Mouse (Mus musculus) macrophage (primary cell): ENCODE measurements around the gene Rad23a. TPM values are rescaled to one million over a fixed set of nuclear protein-coding genes. Genes with fewer than 3 reads are reported as not detected.

Experiments
- H3K27ac ChIP-seq: fragments of 350-480 bp; formaldehyde crosslinking; 2 replicates; pipeline ENCODE4 v1.9.0; 2021
- H3K36me3 ChIP-seq: fragments of 350-480 bp; formaldehyde crosslinking; 2 replicates; pipeline ENCODE4 v1.9.0; 2021; ENCODE audit errors: inconsistent target
- H3K4me3 ChIP-seq: fragments of 350-480 bp; formaldehyde crosslinking; 2 replicates; pipeline ENCODE4 v1.9.0; 2021; ENCODE audit errors: inconsistent target
- H3K79me2 ChIP-seq: fragments of 350-480 bp; formaldehyde crosslinking; 2 replicates; pipeline ENCODE4 v1.9.0; 2021; ENCODE audit errors: inconsistent target
- WGBS: methylation state at CpG from one replicate; pipeline ENCODE4 v1.1.7; 2026; ENCODE audit warnings: inconsistent platforms; ENCODE audit not compliant: missing documents; 5-methylcytosine and 5-hydroxymethylcytosine counted together
- polyA plus RNA-seq: library from polyadenylated mRNA; stranded (reverse); fragments of 250-400 nt; gene quantifications from 3 replicates; pipeline ENCODE4 v1.2.4, GENCODE M21; 2018; ENCODE audit warnings: inconsistent platforms

Gene Rad23a
- polyA plus RNA-seq, 1 experiment from 2014 or later, result 87.2 TPM

- Histone ChIP-seq H3K27ac (no peak overlapping the region), H3K4me3 (no peak overlapping the region), H3K79me2 (no peaks in the 10 kb centered on the region), H3K36me3 (no peaks in the 10 kb centered on the region)
- WGBS, result 2% methylated on average over 5 of the region's 5 CpGs
Measured at GRCm38 (mm10) chr8:84813059-84813458, 27.4 kb downstream of the Rad23a start.

- no peak overlapping the region for H3K4me3 ChIP-seq
- no peak overlapping the region for H3K27ac ChIP-seq
- WGBS, result 44% methylated on average over 8 of the region's 10 CpGs
- no peaks in the 10 kb centered on the region for H3K79me2 ChIP-seq
- no peaks in the 10 kb centered on the region for H3K36me3 ChIP-seq
Measured at GRCm38 (mm10) chr8:84811303-84811702, 29.2 kb downstream of the Rad23a start.

GRCm38 (mm10) chr8:84810896-84811295 is 29.6 kb downstream of the Rad23a start:
- 1% methylated on average over 32 of the region's 32 CpGs for WGBS
- Histone ChIP-seq H3K36me3 (no peaks in the 10 kb centered on the region), H3K79me2 (no peaks in the 10 kb centered on the region), H3K27ac (no peak overlapping the region), H3K4me3 (no peak overlapping the region)

- H3K27ac ChIP-seq, result no peak overlapping the region
- H3K36me3 ChIP-seq, result no peaks in the 10 kb centered on the region
- 85% methylated on average over 5 of the region's 5 CpGs for WGBS
- no peaks in the 10 kb centered on the region for H3K79me2 ChIP-seq
- H3K4me3 ChIP-seq, result no peak overlapping the region
Measured at GRCm38 (mm10) chr8:84809941-84810280, 30.6 kb downstream of the Rad23a start.

GRCm38 (mm10) chr8:84809109-84809940 is 31.1 kb downstream of the Rad23a start:
- no peaks in the 10 kb centered on the region for H3K36me3 ChIP-seq
- H3K27ac ChIP-seq, result no peak overlapping the region
- 92% methylated on average over 12 of the region's 12 CpGs for whole genome bisulfite sequencing
- H3K79me2 ChIP-seq, result no peaks in the 10 kb centered on the region
- H3K4me3 ChIP-seq, result no peak overlapping the region

- WGBS, result 94% methylated on average over 5 of the region's 5 CpGs
- Histone ChIP-seq H3K27ac (no peak overlapping the region), H3K4me3 (no peak overlapping the region), H3K79me2 (no peaks in the 10 kb centered on the region), H3K36me3 (no peaks in the 10 kb centered on the region)
Measured at GRCm38 (mm10) chr8:84806031-84806430, 34.4 kb downstream of the Rad23a start.

GRCm38 (mm10) chr8:84799999-84800831 is 40.2 kb downstream of the Rad23a start, which contains the start of gene Nfix:
Gene Nfix, minus strand, starts transcription at chr8:84800344.
- Histone ChIP-seq H3K79me2 (no peaks in the 10 kb centered on the region; the same call in 1 of the 2 replicates), H3K27ac (no peak within 1 kb of the TSS), H3K4me3 (peak within 1 kb of the TSS; percentile 6; the same call in 1 of the 2 replicates), H3K36me3 (no peaks in the 10 kb centered on the region)
- WGBS, result 1% methylated on average over 75 of the region's 125 CpGs

GRCm38 (mm10) chr8:84799136-84799931 is 41.1 kb downstream of the Rad23a start:
- no peak overlapping the region for H3K27ac ChIP-seq
- no peak overlapping the region for H3K4me3 ChIP-seq
- 2% methylated on average over 89 of the region's 108 CpGs for WGBS
- H3K36me3 ChIP-seq, result no peaks in the 10 kb centered on the region
- H3K79me2 ChIP-seq, result no peaks in the 10 kb centered on the region; the same call in 1 of the 2 replicates

- 93% methylated on average over 9 of the region's 10 CpGs for WGBS
- no peaks in the 10 kb centered on the region; the same call in 1 of the 2 replicates for H3K79me2 ChIP-seq
- H3K4me3 ChIP-seq, result no peak overlapping the region
- no peaks in the 10 kb centered on the region for H3K36me3 ChIP-seq
- no peak overlapping the region for H3K27ac ChIP-seq
Measured at GRCm38 (mm10) chr8:84798446-84799135, 41.9 kb downstream of the Rad23a start.

GRCm38 (mm10) chr8:84797971-84798370 is 42.5 kb downstream of the Rad23a start:
- WGBS, result 100% methylated on average over 6 of the region's 6 CpGs
- Histone ChIP-seq H3K36me3 (no peaks in the 10 kb centered on the region), H3K79me2 (no peaks in the 10 kb centered on the region; the same call in 1 of the 2 replicates)

GRCm38 (mm10) chr8:84797256-84797797 is 43.1 kb downstream of the Rad23a start:
- Histone ChIP-seq H3K36me3 (no peaks in the 10 kb centered on the region), H3K27ac (no peak overlapping the region), H3K4me3 (no peak overlapping the region), H3K79me2 (no peaks in the 10 kb centered on the region; the same call in 1 of the 2 replicates)
- WGBS, result 95% methylated on average over 14 of the region's 15 CpGs

More at GRCm38 (mm10) chr8:84797971-84798370, 42.5 kb downstream of the Rad23a start:
- no peak overlapping the region for H3K4me3 ChIP-seq
- no peak overlapping the region for H3K27ac ChIP-seq

GRCm38 (mm10) chr8:84794486-84794885 is 46.0 kb downstream of the Rad23a start:
- Histone ChIP-seq H3K4me3 (no peak overlapping the region), H3K36me3 (no peaks in the 10 kb centered on the region), H3K79me2 (no peaks in the 10 kb centered on the region; the same call in 1 of the 2 replicates), H3K27ac (no peak overlapping the region)
- WGBS, result over 99% methylated on average over 7 of the region's 7 CpGs

- 83% methylated on average over 8 of the region's 13 CpGs for WGBS
- Histone ChIP-seq H3K27ac (no peak overlapping the region), H3K36me3 (no peaks in the 10 kb centered on the region)
Measured at GRCm38 (mm10) chr8:84793791-84794485, 46.5 kb downstream of the Rad23a start.

More at GRCm38 (mm10) chr8:84793791-84794485, 46.5 kb downstream of the Rad23a start:
- H3K4me3 ChIP-seq, result no peak overlapping the region
- no peaks in the 10 kb centered on the region; the same call in 1 of the 2 replicates for H3K79me2 ChIP-seq
